24 mouse cellular contexts compared by ENCODE assay signal in genomic region chr14:59525843-59526242, GRCm38 (mm10).
DNase-seq lines count a peak whose midpoint lies in the region; ATAC-seq and TF ChIP-seq lines count a peak whose summit lies in the region.
"Had no signal": no experiment of that assay in that cellular context is flagged by ENCODE, and none has a peak within 500 bp of the region (broad histone marks: within the 10 kb centered on the region; RNA-seq: fewer than 3 reads in every experiment).

No protein-coding gene starts in this region.

- no peak for TF ChIP-seq CTCF in lung, embryonic 14.5 days (IDR thresholded peaks at IDR 0.05; ENCODE audit: low read depth)
- TF ChIP-seq CTCF in lung, adult 2 months (IDR thresholded peaks at IDR 0.05; ENCODE audit: insufficient read depth, low read length), result no peak
- no peak for TF ChIP-seq CTCF in lung, postnatal 0 days (IDR thresholded peaks at IDR 0.05)

- 0 out of 2 replicates have a peak, but pooled peaks have one; percentile 54 for ATAC-seq in lung, embryonic 14.5 days (ENCODE audit: insufficient read depth)
- ATAC-seq in lung, postnatal 0 days, result peak; percentile 84
- ATAC-seq: forebrain, embryonic 14.5 days; forebrain, postnatal 0 days had no signal

- peaks cover 3% of the 10 kb centered on the region; the same call in 1 of the 2 replicates for H3K36me3 ChIP-seq in lung, embryonic 14.5 days (ENCODE audit: insufficient read depth)
- no peaks in the 10 kb centered on the region for H3K36me3 ChIP-seq in lung, postnatal 0 days (ENCODE audit: insufficient read depth, low read length)
- H3K36me3 ChIP-seq: embryonic facial prominence, embryonic 12.5 days; embryonic facial prominence, embryonic 15.5 days; hindbrain, embryonic 12.5 days; hindbrain, embryonic 15.5 days had no signal

- no peak for TF ChIP-seq EP300 in lung, postnatal 0 days (IDR thresholded peaks at IDR 0.05)

- H3K4me3 ChIP-seq in lung, embryonic 14.5 days (ENCODE audit: low read depth, low read length), result no peak overlapping the region
- no peak overlapping the region for H3K4me3 ChIP-seq in lung, adult 2 months (replicated peaks; ENCODE audit: extremely low read depth, low read depth, low read length)
- no peak overlapping the region for H3K4me3 ChIP-seq in lung, postnatal 0 days (ENCODE audit: low read depth, low read length)
- H3K4me3 ChIP-seq: embryonic facial prominence, embryonic 12.5 days; embryonic facial prominence, embryonic 15.5 days; heart, adult 2 months; hindbrain, embryonic 12.5 days; hindbrain, embryonic 15.5 days had no signal

- DNase-seq in lung, embryonic 14.5 days, result no peak
- DNase-seq in lung, adult 2 months, result no peak
- DNase-seq in lung, postnatal 0 days (ENCODE audit: low spot score), result peak; percentile 62
- no peak for DNase-seq in lung, postnatal 36 days
- peak; percentile 18 for DNase-seq in lung, postnatal 25 days (ENCODE audit: low spot score)
- no peak for DNase-seq in urinary bladder, postnatal 10 days (ENCODE audit: low spot score)
- DNase-seq: adrenal gland, adult 2 months; adrenal gland, postnatal 14 days; B cell, adult 2 months; cerebellum, adult 11 months; cerebellum, adult 2 months; cerebellum, adult 9-11 months; cerebellum, postnatal 25 days; forebrain, postnatal 0 days; gastrocnemius, postnatal 25 days; heart, adult 2 months had no signal

- no peak overlapping the region for H3K4me2 ChIP-seq in lung, embryonic 14.5 days
- no peak overlapping the region for H3K4me2 ChIP-seq in lung, postnatal 0 days (replicated peaks; ENCODE audit: low read depth, low read length)
- H3K4me2 ChIP-seq: embryonic facial prominence, embryonic 12.5 days; embryonic facial prominence, embryonic 15.5 days; heart, embryonic 11.5 days; hindbrain, embryonic 12.5 days; hindbrain, embryonic 15.5 days had no signal

- TF ChIP-seq POLR2A in lung, adult 2 months (IDR thresholded peaks at IDR 0.05; ENCODE audit: borderline replicate concordance, extremely low read depth, low read depth, low read length), result no peak

- no peak overlapping the region for H3K27ac ChIP-seq in lung, embryonic 14.5 days (ENCODE audit: low read depth)
- H3K27ac ChIP-seq in lung, postnatal 0 days (ENCODE audit: low read length), result no peak overlapping the region
- H3K27ac ChIP-seq: embryonic facial prominence, embryonic 12.5 days; embryonic facial prominence, embryonic 15.5 days; heart, adult 2 months; hindbrain, embryonic 12.5 days; hindbrain, embryonic 15.5 days had no signal

- no peaks in the 10 kb centered on the region for H3K4me1 ChIP-seq in lung, embryonic 14.5 days (ENCODE audit: insufficient read depth)
- H3K4me1 ChIP-seq in lung, adult 2 months (ENCODE audit: control insufficient read depth, insufficient read depth, low read length), result no peaks in the 10 kb centered on the region; the same call in none of the 2 replicates
- no peaks in the 10 kb centered on the region for H3K4me1 ChIP-seq in lung, postnatal 0 days (ENCODE audit: insufficient read depth, low read depth, low read length)
- H3K4me1 ChIP-seq: embryonic facial prominence, embryonic 12.5 days; embryonic facial prominence, embryonic 15.5 days; hindbrain, embryonic 12.5 days; hindbrain, embryonic 15.5 days had no signal

- H3K27me3 ChIP-seq in lung, embryonic 14.5 days (ENCODE audit: insufficient read depth, low read length), result no peaks in the 10 kb centered on the region
- H3K27me3 ChIP-seq in lung, postnatal 0 days (replicated peaks; ENCODE audit: insufficient read depth, low read length), result no peaks in the 10 kb centered on the region
- H3K27me3 ChIP-seq: CH12.LX; embryonic facial prominence, embryonic 12.5 days; embryonic facial prominence, embryonic 15.5 days; hindbrain, embryonic 12.5 days; hindbrain, embryonic 15.5 days had no signal

- H3K9me3 ChIP-seq in lung, embryonic 14.5 days (ENCODE audit: low read depth, low read length), result no peaks in the 10 kb centered on the region
- no peaks in the 10 kb centered on the region for H3K9me3 ChIP-seq in lung, postnatal 0 days (ENCODE audit: low read length)
- H3K9me3 ChIP-seq: embryonic facial prominence, embryonic 12.5 days; embryonic facial prominence, embryonic 15.5 days; G1E; hindbrain, embryonic 12.5 days; hindbrain, embryonic 15.5 days had no signal

- WGBS in lung, embryonic 14.5 days, result 59% methylated on average over 5 of the region's 5 CpGs
- 71% methylated on average over 5 of the region's 5 CpGs for WGBS in lung, adult 2 months
- 68% methylated on average over 5 of the region's 5 CpGs for WGBS in lung, postnatal 0 days

- H3K9ac ChIP-seq in lung, embryonic 14.5 days, result no peak overlapping the region
- no peak overlapping the region for H3K9ac ChIP-seq in lung, postnatal 0 days (replicated peaks; ENCODE audit: low read depth)
- H3K9ac ChIP-seq: embryonic facial prominence, embryonic 12.5 days; embryonic facial prominence, embryonic 15.5 days; forebrain, postnatal 0 days; hindbrain, embryonic 12.5 days; hindbrain, embryonic 15.5 days had no signal

Comparison
In these comparisons a context has a peak if more than half of its experiments do, and no peak if none do; other contexts are left out.
1. DNase-seq: peak in lung, postnatal 0 days (single experiment) and lung, postnatal 25 days (single experiment); none in lung, embryonic 14.5 days (single experiment), lung, adult 2 months (single experiment), lung, postnatal 36 days (single experiment) and urinary bladder, postnatal 10 days (single experiment).